Mouse (Mus musculus): Measurements from ENCODE around the gene Usp18. TPM values are rescaled to one million over a fixed set of nuclear protein-coding genes. Genes with fewer than 3 reads are reported as not detected.

The Usp18 gene
- 1 to 10 TPM; 1.6 to 2.7 TPM for total RNA-seq (2021)

DNA sequence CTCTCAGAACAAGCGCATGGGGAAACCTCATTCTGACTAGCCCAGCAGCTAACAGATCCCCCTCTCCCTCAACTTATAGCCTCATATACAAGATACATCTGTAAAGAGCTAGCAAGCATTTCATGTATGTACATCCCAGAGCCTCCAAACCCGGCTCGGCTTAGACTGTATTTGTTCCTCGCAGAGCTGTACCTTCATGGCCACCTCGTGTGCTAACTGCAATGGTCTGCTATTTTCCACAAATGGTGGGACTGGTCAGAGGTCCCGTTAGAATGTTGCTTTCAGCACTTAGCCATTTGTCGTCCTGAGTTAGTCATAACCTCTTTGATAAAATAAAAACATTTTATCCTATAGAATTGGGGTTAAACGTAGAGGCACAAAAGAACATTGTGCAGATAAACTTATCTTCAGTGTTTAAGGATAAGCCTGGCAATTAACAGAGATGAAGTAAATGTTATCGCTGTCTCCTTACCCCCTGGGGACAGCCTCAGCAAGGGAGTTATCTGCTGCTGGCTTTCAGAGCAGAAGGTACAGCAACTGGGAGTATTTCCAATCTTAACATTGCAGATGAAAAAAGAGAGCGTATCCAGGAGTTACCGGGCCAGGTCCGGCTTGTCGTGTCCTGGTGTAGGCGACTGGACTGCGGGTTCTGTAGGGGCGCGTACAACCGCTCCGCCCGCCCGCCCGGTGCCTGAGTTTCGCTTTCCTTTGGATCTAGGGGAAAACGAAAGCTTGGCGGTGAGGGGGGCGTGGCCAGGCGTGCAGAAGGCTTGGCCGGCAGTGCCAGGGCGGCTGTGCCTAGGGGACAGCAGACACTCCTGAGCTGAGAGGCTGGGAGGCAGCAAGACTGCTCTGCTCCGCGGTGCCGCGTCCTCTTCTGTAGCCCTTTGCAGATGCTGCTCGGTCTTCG, at the start of gene Usp18:
Gene Usp18, plus strand, starts transcription at position 780 of the 910 bp plus-strand sequence.
- intact Hi-C loops (cut with DNase I), result loop anchor here (1.0 to 5.0 kb wide), 2 partner anchors 27 to 63 kb away; partner anchors contain the start of gene Pex26
- DNase-seq, result peak; percentile 90 to 94

DNA sequence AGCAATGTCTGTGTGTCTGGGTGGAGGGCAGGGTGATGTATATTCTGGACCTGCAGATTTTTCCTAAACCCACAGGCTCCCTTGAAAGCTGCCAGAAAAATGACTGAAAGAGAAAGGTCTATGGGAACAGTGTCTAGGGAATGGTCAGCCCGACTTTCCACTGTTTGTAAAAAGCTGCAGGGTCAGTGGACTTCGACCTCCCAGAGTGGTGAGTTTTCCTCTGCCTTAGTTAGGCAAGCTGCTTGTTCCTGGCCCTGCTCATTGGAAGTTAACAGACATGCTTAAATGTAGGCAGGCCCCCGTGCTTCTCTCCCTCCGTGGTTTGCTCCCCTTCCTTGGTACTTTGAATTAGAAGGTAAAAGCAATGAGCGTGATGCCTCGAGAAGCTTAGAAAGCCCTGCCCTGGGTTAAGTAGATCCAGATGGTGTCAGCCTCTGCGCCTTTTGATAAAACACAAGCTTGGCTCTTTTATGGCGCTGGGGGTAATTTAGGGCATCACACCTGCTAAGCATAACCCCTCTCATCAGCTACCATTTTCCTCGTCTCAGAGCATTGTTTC, 47.8 kb upstream of the Usp18 start:
- DNase-seq, result no peak
- intact Hi-C loops (cut with DNase I), result loop anchor here (10.0 kb wide), 1 partner anchor 137 kb away; no protein-coding TSS in a partner anchor

DNA sequence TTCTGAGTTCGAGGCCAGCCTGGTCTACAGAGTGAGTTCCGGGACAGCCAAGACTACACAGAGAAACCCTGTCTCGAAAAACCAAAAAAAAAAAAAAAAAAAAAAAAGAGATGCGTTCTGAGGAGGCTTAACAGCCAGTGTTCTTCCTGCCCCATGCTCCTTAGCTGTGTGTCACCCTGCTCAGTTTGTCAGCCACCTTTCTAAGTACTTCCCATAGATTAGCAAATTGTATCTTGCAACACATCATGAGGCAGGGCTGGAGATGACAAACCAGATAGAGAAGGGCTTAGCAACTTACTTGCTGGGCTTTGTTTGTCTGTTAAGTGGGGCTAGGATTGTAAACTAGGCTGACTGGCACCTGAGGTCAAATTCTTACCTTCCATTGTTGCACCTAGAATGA, 45.2 kb upstream of the Usp18 start:
- DNase-seq, result no peak
- intact Hi-C loops (cut with DNase I), result no loop called here

DNA sequence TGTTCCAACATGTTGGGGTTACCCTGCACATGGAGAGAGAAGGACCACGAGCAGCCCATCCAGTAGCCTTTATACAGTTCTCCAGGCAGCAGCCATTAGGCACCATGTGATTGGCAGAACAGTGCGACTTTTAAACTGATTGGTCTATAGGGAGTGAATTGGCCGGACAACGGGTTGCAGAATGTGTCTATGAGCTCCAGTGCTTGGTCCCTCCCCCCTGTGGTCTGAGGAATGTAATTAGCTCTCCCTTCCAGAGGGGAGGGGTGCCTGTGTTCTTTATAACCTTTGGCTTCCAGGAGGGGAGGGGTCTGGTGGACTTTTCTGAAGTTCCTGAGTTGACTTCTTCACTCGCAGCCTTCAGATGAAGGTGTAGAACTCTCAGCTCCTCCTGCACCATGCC, 43.7 kb upstream of the Usp18 start:
- DNase-seq, result no peak
- intact Hi-C loops (cut with DNase I), result no loop called here

DNA sequence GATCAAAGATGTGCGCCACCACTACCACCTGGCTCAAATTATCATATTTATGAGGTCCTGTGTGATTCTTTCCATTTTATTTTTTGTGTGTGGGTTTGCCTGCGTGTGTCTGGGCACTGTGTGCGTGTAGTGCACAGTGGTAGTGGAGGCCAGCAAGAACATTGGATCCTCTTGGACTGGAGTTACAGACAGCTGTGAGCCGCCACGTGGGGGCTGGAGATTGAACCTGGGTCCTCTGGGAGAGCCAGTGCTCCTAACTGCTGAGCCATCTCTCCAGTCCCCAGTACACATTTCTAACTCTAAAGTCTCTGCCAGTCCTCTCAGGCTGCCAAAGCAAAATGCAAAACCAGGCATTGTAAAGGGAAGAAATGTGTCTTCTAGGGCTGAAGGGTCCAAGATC, 39.2 kb upstream of the Usp18 start:
- DNase-seq, result no peak

DNA sequence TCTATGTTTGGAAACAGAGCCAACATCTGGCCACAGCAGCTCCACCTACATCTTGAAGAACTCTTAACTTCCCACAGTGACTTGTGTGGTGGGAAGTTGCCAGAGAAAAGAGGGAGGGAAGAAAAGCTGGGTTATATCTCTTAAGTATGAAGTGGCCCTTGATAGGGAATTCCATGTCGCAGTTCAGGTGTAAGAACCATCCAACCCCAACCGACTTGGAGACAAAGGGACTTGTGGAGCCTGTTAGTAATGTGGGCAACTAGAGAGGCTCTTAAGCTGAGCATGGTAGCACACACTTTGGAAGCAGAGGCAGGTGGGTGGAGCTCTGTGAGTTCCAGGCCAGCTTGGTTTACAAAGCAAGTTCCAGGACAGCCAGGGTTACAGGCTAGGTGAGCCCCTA, 36.1 kb upstream of the Usp18 start:
- intact Hi-C loops (cut with DNase I), result no loop called here
- DNase-seq, result no peak

More for the DNA sequence above, 39.2 kb upstream of the Usp18 start:
- intact Hi-C loops (cut with DNase I), result no loop called here

DNA sequence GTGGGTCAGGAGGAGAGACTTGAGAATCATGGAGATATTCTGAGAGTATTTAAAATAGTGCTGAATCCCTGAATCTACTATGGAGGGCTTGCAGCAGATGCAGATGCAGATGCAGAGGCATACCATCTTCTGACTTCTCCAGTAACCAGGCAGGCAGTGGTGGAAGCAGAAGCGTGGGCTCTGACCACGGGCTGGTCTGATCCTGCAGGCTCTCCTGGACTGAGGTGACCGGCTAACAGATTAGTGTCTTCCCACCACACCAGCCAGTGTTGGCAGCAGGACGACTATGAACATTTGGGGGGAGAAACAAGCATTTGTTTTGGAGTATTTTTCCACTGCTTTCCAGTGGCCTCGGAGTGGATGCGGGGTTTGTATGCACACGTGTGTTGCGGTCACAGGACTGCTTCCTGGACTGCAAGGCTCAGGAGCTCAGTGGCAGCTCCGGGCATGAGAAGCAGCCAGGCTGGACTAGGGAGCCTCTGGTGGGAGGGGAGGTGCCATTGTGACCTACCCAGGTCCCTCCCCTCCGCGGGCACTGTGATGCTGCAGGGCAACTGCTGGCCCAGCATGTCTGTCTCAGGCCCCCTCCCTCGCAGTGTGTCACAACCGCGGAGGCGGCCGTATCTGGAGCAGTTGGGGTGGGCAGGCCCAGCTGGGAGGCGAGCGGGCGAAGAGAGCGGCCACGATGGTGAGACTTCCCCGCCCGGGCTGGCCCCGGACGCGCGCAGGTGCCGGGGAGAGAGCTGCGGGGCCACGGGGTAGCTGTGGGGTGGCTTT, 35.4 kb upstream of the Usp18 start, which contains the start of gene Tuba8:
Gene Tuba8, plus strand, starts transcription at position 548 of the 777 bp plus-strand sequence.
- peak; percentile 65 to 74 for DNase-seq
- intact Hi-C loops (cut with DNase I), result no loop called here

DNA sequence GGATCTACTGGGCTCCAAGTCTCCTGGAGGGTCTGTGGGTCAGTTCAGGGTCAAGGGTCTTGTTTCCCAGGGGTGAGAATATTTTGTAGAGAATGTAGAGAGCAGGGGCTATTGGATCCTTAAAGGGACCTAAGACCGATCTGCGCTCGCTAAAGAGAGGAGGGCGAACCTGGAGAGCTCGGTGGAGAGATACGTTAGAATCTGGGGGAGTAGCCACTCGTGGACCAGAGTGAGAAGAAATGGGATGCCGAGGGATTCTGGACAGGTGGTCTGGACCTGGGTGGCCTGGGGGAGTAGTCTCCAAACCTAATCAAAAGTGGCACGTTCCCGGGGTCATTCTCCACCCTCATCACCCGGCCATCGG, 34.8 kb upstream of the Usp18 start:
- intact Hi-C loops (cut with DNase I), result no loop called here
- DNase-seq, result no peak

DNA sequence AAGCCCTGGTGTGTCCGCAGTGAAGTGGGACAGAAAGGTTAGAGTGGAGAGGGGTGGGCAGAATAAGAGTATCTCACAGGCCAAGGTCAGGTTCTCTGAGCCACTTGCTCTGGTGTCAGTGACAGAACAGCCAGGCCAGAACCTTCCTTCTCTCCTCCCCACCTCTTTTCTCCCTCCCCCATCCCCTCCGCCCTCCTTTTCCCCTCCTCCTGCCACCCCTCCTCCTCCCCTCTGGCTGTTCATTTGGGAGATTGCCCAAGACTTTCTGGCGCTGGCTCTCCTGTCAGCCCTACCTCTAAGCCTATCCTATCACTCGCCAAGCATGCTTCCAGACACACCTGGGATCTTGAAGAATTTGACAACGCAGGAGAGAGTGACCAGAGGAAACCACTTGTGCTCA, 34.0 kb upstream of the Usp18 start:
- peak; percentile 33 to 57 for DNase-seq
- intact Hi-C loops (cut with DNase I), result no loop called here

DNA sequence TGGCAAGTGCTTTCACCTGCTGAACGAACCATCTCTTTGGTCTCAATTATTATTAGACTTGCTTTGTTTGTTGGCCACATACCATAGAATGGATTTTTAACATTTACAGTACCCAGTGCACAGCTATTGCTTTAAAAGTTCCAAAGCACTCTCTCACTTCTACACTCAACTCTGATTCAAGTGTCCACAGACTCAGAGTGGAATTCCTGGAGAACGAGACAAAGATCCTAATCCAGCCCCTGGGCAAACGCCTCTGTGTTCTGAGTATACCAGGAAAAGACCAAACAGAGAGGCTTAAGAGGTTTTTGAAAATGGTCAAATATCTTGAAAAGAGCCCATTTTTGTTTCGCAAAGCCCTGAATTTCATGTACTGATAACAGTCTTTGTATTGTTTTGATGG, 32.7 kb upstream of the Usp18 start:
- intact Hi-C loops (cut with DNase I), result no loop called here
- no peak for DNase-seq

DNA sequence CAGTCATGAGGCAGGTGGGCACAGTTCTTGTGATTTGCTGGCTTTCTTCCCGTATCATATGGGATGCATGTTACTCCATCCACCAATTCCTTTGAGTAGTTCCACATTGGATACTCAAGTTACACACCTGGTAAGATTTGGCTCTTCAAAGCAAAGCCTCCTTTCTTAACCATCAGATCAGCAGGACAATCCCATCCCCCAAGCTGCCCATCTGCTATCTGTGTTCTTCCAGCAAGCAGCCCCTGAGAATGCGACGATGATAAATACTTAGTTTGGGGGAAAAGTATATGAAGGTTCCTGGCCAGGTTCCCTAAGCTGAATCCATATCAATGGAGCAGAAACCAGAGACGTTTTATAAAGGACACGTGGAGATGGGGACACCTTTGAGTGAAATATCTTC, 31.5 kb upstream of the Usp18 start:
- intact Hi-C loops (cut with DNase I), result no loop called here
- no peak for DNase-seq

DNA sequence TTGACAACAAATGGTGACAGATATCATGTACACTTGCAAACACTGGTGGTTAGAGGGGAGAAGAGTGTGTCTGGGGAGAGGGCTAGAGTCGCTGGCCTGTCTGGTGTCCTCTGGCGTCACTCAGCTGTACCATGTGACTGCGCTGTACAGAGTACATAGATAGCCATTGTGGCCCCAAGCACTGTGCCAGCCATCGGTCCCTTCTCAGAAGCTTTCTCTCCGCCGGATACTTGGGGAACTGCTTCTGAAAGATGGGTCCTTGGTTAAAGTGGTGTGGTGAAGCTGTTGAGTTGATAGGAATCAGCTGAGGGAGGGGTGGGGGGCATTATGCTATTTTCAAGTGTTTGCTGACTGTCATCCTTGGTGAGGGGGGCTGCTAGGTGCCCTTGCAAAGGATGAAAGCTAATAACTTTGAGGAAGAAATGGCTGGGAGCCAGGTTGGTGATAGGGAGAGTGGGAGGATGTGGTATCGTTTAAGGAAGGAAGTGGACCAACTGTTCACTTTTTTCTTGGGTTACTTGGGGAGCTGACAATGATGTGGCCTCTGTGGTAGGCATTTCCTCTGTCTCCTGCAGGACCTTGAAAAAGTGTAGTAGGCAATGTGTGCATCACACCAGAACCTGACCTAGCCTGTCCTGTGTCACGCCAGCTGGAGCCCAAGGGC, 30.9 kb upstream of the Usp18 start:
- DNase-seq, result no peak
- intact Hi-C loops (cut with DNase I), result no loop called here

DNA sequence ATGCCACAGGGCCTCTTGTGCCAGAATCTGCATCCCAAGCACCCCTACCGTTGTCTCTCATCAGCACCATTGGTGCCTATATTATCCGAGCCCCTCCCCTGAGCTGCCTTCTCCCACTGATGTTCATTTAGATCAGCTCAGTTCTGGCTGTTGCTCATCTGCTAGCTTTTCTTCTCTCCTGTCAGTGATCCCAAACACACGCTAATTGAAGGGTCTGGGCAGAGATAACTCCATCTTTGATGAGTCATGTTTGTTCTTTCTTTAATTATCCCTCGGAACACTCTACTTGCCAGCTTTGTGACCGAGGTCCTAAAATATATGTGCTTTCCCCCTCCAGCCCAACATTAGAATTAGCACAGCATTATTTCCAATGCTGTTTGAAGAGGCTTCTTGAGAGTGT, 30.4 kb upstream of the Usp18 start:
- DNase-seq, result no peak
- intact Hi-C loops (cut with DNase I), result no loop called here

DNA sequence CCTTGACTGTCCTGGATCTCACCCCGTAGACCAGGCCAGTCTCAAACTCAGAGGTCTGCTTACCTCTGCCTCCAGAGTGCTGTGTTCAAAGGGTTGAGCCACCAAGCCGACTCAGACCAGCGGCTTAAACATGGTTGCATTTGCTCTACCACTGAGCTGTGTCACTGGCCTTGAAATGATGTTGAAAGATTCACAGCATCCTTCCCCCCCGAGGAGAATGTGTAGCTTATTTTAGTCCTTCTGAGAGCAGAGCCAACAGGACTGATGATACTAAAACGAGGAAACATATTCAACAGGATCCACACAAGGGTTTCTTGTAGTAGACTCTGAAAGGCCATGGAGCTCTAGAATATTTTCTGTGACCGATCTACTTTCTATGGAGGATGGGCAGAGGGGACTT, 29.8 kb upstream of the Usp18 start:
- DNase-seq, result no peak
- intact Hi-C loops (cut with DNase I), result no loop called here

DNA sequence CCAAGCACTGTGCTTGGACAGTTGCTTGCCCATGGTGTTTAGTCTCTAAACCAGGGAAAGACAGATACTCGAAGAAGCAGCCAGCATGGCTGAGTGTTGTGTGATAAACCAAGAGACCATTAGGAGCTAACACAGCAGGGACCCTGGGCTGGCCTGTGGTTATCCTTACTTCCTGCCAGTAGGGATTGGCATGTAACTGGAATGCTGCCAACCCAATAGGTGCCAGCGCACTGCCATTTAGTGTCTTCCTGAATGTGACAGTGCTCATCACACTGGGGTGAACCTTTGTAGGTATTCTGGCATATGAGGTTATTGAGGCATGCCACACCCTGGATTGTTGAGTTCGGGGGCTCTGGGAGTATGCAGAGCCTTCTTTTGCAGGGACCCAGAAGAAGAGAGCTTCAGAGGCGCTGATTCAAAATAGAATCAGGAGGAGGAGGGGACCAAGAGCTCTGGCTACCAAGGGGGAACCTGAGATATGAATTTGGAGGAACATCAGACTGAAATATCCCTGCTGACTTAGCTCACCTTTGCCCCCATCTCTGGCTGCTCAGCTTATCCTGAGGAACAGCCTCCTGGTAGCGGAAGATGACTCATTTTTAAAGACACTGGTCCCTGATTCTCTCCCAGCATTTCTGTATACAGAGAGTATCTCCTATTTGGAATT, 29.0 kb upstream of the Usp18 start:
- peak in 1 of 2 experiments; percentile 40 for DNase-seq
- intact Hi-C loops (cut with DNase I), result no loop called here

DNA sequence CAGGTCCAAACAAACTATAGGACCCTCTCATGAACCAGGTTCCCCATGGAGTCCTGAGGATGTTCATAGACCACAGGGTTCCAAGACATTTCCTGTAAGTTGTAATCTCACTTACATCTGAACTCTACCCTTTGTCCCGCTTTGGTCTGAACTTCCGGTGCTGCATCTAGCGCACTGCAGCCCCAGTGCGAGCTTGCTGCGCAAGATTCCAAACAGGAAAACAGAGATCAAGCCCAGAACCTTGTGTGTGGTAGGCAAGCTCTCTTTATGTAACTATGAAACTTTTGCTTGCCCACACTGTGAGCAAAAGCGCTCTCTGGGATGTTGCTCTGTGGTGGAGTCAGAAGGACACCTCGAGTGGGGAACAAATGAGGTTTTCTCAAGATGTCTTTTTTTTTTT, 27.7 kb upstream of the Usp18 start:
- intact Hi-C loops (cut with DNase I), result no loop called here
- no peak for DNase-seq

DNA sequence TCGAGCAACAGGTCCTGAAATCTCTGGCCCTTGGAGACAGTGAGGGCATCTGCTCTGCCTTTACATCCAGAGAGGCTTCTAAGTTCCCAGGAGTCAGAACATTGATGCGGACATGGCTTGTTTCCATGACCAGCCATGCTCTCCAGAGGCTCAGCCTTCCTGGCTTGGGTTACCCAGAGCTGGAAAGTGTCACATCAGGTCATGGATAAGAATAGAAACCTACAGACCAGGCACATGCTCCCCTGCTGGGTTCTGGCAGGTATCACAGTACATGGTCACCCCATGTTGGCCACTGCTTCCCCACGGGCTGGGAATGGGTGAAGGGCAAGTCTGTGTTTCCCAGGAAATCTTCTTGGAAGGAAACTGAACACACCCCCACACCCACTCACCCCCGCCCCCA, 26.3 kb upstream of the Usp18 start:
- DNase-seq, result peak; percentile 23 to 46
- intact Hi-C loops (cut with DNase I), result no loop called here

DNA sequence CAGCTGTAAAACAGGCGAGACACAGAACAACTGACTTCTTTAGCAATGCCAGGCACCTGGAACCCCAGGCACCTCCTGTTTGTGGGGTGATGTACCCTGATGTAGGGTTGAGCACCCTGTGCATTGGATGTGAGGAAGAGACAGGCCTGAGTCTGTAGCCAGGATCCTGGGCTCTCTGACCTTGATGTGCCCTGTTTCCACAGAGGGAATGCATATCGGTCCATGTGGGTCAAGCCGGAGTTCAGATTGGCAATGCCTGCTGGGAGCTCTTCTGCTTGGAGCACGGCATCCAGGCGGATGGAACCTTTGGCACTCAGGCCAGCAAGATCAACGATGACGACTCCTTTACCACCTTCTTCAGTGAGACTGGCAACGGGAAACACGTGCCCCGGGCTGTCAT, 25.5 kb upstream of the Usp18 start:
- intact Hi-C loops (cut with DNase I), result no loop called here
- DNase-seq, result peak in 1 of 2 experiments; percentile 36

DNA sequence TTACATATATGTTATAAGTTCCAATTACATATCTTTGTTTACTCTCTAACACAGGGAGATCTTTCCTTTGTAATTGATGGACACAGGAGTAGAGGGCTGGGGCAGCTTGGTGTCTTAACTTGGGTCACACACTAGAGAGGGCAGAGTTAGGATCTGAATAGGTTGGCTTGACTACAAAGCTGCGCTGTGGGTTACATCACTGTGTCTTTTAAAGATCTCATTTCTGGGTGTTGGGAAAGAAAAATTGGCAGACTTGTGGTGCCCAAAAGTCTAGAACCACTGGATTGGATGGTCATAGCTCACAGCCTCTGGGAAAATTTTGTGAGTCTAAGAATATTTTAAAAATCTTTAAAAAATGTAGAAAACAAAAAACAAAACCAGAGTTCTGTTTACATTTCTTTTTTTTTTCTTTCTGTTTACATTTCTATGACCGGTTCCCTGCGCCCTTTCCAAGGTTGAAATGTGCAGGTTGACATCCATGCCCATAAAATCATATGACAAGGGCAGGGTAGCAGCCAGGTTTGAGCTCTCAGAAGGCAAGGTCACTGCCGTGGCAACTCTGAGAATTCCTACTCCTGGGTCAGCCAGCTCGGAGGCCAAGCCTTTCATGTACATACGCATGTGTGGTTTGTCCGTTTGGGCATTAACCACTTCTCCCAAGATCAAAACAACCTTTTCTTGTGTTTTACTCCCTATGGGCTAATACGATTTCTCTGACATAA, 23.7 kb upstream of the Usp18 start:
- intact Hi-C loops (cut with DNase I), result no loop called here
- no peak for DNase-seq

DNA sequence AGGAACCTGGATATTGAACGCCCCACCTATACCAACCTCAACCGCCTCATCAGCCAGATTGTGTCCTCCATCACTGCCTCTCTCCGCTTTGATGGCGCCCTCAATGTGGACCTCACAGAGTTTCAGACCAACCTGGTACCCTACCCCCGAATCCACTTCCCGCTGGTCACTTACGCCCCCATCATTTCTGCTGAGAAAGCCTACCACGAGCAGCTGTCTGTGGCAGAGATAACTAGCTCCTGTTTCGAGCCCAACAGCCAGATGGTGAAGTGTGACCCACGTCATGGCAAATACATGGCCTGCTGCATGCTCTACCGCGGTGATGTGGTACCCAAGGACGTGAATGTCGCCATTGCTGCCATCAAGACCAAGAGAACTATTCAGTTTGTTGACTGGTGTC, 22.7 kb upstream of the Usp18 start:
- intact Hi-C loops (cut with DNase I), result no loop called here
- no peak for DNase-seq

Data from heart, postnatal 36 days (tissue).